Mouse (Mus musculus) cerebral cortex, adult 2 months (tissue): ENCODE data around the gene Ndufa1.

ENCODE experiments used
- WGBS: fragments of 180-500 bp; shearing (Covaris S2); methylation state at CpG from one replicate; pipeline ENCODE4 v1.1.7; 2018; 5-methylcytosine and 5-hydroxymethylcytosine counted together

Gene Ndufa1

GRCm38 (mm10) chrX:37191105-37191743, at the start of gene Ndufa1, which contains the start of gene Rnf113a1:
TSS of gene Ndufa1 (minus strand) at chrX:37191163.
TSS of gene Rnf113a1 (plus strand) at chrX:37191245.
- WGBS = 6% methylated on average over 63 of the region's 63 CpGs

DNA sequence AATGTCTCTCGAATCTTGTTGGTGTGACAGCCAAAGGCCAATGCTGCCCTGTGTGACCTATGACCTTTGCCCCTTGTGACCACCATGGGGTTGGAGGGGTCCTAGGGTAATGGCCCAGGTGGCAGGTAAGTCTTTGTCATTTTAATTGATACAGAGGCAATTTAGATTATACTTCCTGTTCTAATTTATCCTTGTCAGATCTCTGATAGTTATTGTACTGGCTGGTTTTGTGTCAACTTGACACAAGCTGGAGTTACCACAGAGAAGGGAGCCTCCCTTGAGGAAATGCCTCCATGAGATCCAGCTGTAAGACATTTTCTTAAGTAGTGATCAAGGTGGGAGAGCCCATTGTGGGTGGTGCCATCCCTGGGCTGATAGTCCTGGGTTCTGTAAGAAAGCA, 31.2 kb upstream of the Ndufa1 start, which contains the start of gene Rhox1:
Rhox1 (minus strand) TSS at position 101 of the 400 bp plus-strand sequence.
- 64% methylated on average over 1 of the region's 1 CpGs for WGBS

GRCm38 (mm10) chrX:37210941-37211340, 20.0 kb upstream of the Ndufa1 start, which contains the start of gene Gm9:
TSS of gene Gm9 (minus strand) at chrX:37211041.
- WGBS = 89% methylated on average over 10 of the region's 10 CpGs

GRCm38 (mm10) chrX:37198676-37199075, 7.7 kb upstream of the Ndufa1 start:
- WGBS = 68% methylated on average over 8 of the region's 8 CpGs

DNA sequence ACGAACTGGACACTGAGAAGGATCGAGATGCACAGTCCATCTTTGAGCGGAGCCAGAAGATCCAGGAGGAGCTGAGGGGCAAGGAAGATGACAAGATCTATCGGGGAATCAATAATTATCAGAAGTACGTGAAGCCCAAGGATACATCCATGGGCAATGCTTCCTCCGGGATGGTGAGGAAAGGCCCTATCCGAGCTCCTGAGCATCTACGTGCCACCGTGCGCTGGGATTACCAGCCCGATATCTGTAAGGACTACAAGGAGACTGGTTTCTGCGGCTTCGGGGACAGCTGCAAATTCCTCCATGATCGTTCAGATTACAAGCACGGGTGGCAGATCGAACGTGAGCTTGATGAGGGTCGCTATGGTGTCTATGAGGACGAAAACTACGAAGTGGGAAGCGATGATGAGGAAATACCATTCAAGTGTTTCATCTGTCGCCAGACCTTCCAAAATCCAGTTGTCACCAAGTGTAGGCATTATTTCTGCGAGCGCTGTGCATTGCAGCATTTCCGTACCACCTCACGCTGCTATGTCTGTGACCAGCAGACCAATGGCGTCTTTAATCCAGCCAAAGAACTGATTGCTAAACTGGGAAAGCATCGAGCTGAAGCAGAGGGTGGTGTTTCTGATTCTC, 899 bp upstream of the Ndufa1 start:
- 9% methylated on average over 28 of the region's 28 CpGs for WGBS

GRCm38 (mm10) chrX:37190755-37191104, 233 bp downstream of the Ndufa1 start:
- 7% methylated on average over 20 of the region's 20 CpGs for WGBS

GRCm38 (mm10) chrX:37184401-37184800, 6.6 kb downstream of the Ndufa1 start:
- WGBS = 29% methylated on average over 5 of the region's 8 CpGs

DNA sequence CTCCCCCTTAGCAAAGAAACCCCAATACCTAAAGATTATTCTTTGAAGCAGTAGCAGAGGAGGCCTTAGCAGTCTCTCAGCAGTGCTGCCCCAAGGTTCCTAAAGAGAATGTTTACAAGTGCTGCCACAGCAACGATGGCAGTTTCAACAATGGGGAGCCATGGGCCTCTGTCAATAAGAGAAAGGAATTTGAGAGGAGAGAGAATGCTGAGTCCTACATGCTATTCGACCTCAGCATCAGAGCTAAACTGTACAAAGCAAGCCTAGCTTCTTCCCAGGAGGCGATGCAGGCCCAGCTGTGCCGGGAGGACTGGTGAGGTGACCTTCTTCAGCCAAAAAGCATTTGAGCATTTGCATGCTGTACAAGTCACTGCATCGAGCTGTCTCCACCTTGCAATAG, 22.2 kb downstream of the Ndufa1 start, which contains the start of gene Akap14:
Akap14 (minus strand) TSS at position 101 of the 400 bp plus-strand sequence.
- WGBS = 58% methylated on average over 5 of the region's 5 CpGs

DNA sequence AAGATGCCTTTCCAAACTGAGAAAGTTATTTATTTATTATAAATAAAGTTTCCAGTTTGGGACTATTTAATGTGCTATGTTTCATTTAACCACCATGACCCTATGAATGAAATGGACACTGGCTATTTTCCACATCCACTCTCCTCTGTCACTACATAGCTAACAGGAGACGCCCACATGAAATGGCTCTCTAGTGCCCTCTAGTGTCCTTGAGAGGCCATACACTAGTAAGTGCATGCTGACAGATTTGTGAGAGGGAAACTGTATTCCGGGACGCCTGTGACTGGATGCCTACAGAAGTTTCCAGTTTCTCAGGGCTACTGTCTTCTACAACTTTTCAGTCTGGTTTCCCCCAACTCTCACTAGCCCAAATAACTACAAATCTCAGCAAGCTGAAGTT, 23.9 kb downstream of the Ndufa1 start:
- 25% methylated on average over 3 of the region's 3 CpGs for WGBS

GRCm38 (mm10) chrX:37163115-37163514, 27.8 kb downstream of the Ndufa1 start:
- WGBS = 87% methylated on average over 18 of the region's 18 CpGs

- 75% methylated on average over 10 of the region's 10 CpGs for WGBS
These were observed 29.8 kb downstream of the Ndufa1 start for GRCm38 (mm10) chrX:37161169-37161568.

DNA sequence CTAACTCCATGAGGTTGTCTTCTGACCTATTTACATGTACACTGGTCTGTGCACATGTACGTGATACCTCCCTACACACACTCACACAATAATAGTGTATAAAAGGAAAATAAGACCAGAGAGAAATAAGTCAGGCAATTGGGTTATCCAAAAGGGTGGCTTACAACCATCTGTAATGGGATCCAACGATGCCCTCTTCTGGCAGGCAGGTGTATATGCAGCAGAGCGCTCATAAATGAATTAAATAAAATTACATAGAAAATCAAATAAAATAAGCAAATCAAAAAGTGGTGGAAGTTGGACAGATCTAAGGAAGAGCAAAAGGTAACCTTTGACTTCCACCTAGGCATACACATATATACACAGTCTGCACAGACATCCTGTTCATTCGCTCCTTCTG, 33.1 kb downstream of the Ndufa1 start:
- WGBS = 70% methylated on average over 4 of the region's 4 CpGs

DNA sequence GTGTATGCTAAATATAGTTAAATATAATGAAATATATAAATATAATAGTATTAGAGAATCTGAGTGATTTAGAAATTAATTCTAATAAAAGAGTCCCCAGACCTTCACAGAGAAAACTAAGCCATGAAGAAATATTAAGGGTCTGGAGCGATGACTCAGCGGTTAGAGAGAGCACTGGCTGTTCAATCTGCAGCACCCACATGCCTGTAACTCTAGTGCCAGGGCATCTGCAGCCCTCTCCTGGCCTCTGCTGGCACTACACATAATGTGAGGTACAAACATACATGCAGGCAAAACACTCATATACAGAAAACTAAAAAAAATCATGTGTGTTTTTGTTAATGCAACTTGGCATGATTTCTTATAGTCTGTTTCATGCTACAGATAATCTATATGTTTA, 46.0 kb downstream of the Ndufa1 start:
- 85% methylated on average over 2 of the region's 2 CpGs for WGBS

GRCm38 (mm10) chrX:37144498-37144897, 46.5 kb downstream of the Ndufa1 start:
- 80% methylated on average over 1 of the region's 4 CpGs for WGBS

- 77% methylated on average over 3 of the region's 3 CpGs for WGBS
These were observed 49.2 kb downstream of the Ndufa1 start for GRCm38 (mm10) chrX:37141732-37142131.
